Mouse (Mus musculus) olfactory bulb, adult 2 months (tissue): ENCODE results near the gene Abca4. TPM values are rescaled to one million over a fixed set of nuclear protein-coding genes. Genes with fewer than 3 reads are reported as not detected.

Experiments used
- H3K27ac ChIP-seq: fragments of 200-500 bp; 2 replicates; pipeline ENCODE4 v1.5.1; 2012; ENCODE audit warnings: low read depth, low read length; ENCODE audit not compliant: insufficient read depth
- H3K4me1 ChIP-seq: fragments of 200-500 bp; 2 replicates; pipeline ENCODE4 v1.6.1; 2012; ENCODE audit warnings: low read length; ENCODE audit not compliant: control insufficient read depth, insufficient read depth
- H3K4me3 ChIP-seq: fragments of 200-500 bp; 2 replicates; pipeline ENCODE4 v1.5.1; 2012; ENCODE audit warnings: mild to moderate bottlenecking, low read depth, low read length, moderate library complexity; ENCODE audit not compliant: insufficient read depth
- CTCF ChIP-seq: fragments of 200-500 bp; IDR thresholded peaks from 2 replicates; pipeline ENCODE4 v1.5.1; 2012; ENCODE audit warnings: low read depth, mild to moderate bottlenecking, low read length, moderate library complexity; ENCODE audit not compliant: insufficient read depth
- POLR2A ChIP-seq: fragments of 200-500 bp; IDR thresholded peaks from 2 replicates; pipeline ENCODE4 v1.6.1; 2012; ENCODE audit warnings: mild to moderate bottlenecking, low read depth, low read length, moderate library complexity; ENCODE audit not compliant: insufficient read depth
- WGBS: fragments of 180-500 bp; shearing (Covaris S2); methylation state at CpG from one replicate; pipeline ENCODE4 v1.1.7; 2018; 5-methylcytosine and 5-hydroxymethylcytosine counted together
- polyA plus RNA-seq: library from polyadenylated mRNA; stranded (reverse); fragments of >200 nt; gene quantifications from 2 replicates; pipeline ENCODE4 v1.2.4, GENCODE M21; 2012; ENCODE audit warnings: low replicate concordance; ENCODE audit not compliant: missing spikeins, insufficient read depth, insufficient read length

The Abca4 gene
- polyA plus RNA-seq, 1 experiment: not detected

GRCm38 (mm10) chr3:122198966-122199381, 154.7 kb downstream of the Abca4 start:
- H3K4me1 ChIP-seq: no peaks in the 10 kb centered on the region
- no peak for TF ChIP-seq CTCF
- TF ChIP-seq POLR2A: no peak
- WGBS: 51% methylated on average over 8 of the region's 8 CpGs
- no peak overlapping the region for H3K27ac ChIP-seq
- no peak overlapping the region for H3K4me3 ChIP-seq

DNA sequence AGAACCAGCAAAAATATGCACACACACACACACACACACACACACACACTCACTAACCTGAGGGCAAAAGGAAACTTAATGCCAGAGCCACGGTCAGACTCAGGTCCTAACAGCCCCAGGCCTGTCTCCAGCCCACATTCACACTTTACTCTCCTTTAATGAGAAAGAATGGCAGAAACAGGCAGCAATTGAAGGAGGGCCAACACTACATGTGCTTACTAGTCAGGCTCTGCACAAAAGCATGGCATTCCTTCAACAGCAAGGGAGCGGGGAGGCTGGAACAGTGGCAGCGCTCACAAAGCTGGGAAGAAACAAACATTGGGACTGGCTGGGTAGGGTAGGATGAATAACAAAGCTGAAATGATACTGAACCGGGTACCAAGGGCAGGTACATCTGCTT, 155.4 kb downstream of the Abca4 start:
- Histone ChIP-seq H3K4me1 (no peaks in the 10 kb centered on the region), H3K4me3 (no peak overlapping the region), H3K27ac (no peak overlapping the region)
- TF ChIP-seq POLR2A (no peak), CTCF (no peak)
- 77% methylated on average over 4 of the region's 4 CpGs for WGBS

- TF ChIP-seq POLR2A (no peak), CTCF (no peak)
- Histone ChIP-seq H3K27ac (no peak overlapping the region), H3K4me1 (no peaks in the 10 kb centered on the region), H3K4me3 (no peak overlapping the region)
- WGBS: 66% methylated on average over 5 of the region's 5 CpGs
Observed at GRCm38 (mm10) chr3:122200017-122200416, 155.8 kb downstream of the Abca4 start.

- no peak overlapping the region for H3K4me3 ChIP-seq
- no peaks in the 10 kb centered on the region for H3K4me1 ChIP-seq
- WGBS: 56% methylated on average over 5 of the region's 5 CpGs
- no peak for TF ChIP-seq POLR2A
- no peak for TF ChIP-seq CTCF
- no peak overlapping the region for H3K27ac ChIP-seq
Observed at GRCm38 (mm10) chr3:122200447-122200846, 156.2 kb downstream of the Abca4 start.

- Histone ChIP-seq H3K27ac (no peak overlapping the region), H3K4me3 (no peak overlapping the region), H3K4me1 (no peaks in the 10 kb centered on the region)
- 63% methylated on average over 5 of the region's 5 CpGs for WGBS
- TF ChIP-seq POLR2A (no peak), CTCF (no peak)
Observed at GRCm38 (mm10) chr3:122202307-122202732, 158.1 kb downstream of the Abca4 start.

- H3K4me1 ChIP-seq: no peaks in the 10 kb centered on the region
- 90% methylated on average over 9 of the region's 9 CpGs for WGBS
- no peak overlapping the region for H3K27ac ChIP-seq
- H3K4me3 ChIP-seq: no peak overlapping the region
- no peak for TF ChIP-seq POLR2A
- no peak for TF ChIP-seq CTCF
Observed at GRCm38 (mm10) chr3:122203675-122204329, 159.6 kb downstream of the Abca4 start.

DNA sequence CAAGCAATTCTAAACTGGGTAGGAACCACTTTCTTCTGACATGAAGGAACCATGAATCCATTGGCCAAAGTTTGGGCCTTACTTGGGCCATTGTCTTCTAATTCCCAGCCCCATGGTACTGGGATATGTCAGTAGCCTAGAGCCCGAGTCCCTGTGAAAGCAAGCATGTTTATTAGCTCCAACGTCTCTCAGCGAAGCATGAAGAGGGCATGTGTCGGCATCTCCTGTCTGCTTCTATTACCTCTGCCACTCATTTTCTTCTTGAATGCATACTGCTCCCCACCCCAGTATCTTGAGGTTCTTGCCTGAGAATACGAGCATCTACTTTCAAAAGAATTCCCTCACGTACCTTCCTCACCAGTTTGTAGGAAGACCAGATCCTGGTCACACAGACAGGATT, 161.5 kb downstream of the Abca4 start:
- no peak for TF ChIP-seq POLR2A
- TF ChIP-seq CTCF: no peak
- no peak overlapping the region for H3K27ac ChIP-seq
- WGBS: 87% methylated on average over 6 of the region's 6 CpGs

DNA sequence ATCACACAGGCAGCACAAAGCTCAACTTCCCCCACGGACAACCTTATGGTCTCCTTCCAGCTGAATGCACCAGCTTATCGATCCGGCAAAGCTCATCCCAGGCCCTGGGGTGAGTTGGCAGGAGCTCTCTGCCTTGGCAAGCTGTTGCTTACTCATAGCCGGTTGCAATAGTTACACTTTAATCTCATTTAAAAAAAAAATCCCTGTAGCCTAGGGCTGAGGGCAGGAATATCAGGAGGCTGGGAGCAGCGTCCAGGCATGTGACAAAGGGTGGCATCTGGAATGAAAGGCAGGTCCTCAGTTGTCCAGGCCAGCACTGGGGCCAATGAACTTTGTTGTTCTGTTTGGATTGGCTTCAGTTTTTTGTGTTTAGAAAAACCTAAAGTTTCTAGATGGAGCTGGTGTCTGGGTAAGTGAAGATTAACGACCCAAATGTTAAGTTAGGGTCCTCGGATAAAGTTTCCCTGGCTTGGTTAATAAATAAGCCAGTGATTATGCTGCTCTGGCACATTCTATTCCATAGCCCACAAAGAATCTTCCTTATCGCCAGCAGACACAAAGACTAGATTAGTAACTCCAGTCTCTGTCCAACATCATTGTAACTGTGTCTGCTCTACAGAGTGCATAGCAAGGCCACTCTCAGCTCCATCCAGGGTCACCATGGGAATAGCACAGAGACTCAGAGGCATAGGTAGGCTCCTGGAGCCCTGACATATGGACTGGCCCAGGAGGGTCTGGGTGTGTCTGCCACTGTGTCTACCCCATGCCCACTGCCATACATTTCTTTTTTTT, 162.2 kb downstream of the Abca4 start:
- no peaks in the 10 kb centered on the region for H3K4me1 ChIP-seq
- no peak overlapping the region for H3K4me3 ChIP-seq
- no peak for TF ChIP-seq CTCF
- no peak for TF ChIP-seq POLR2A
- H3K27ac ChIP-seq: no peak overlapping the region
- 36% methylated on average over 8 of the region's 8 CpGs for WGBS

More for the DNA sequence above, 161.5 kb downstream of the Abca4 start:
- no peak overlapping the region for H3K4me3 ChIP-seq
- H3K4me1 ChIP-seq: no peaks in the 10 kb centered on the region

GRCm38 (mm10) chr3:122207766-122208165, 163.5 kb downstream of the Abca4 start:
- 90% methylated on average over 6 of the region's 6 CpGs for WGBS
- H3K27ac ChIP-seq: no peak overlapping the region
- TF ChIP-seq POLR2A (no peak), CTCF (no peak)
- H3K4me1 ChIP-seq: no peaks in the 10 kb centered on the region
- no peak overlapping the region for H3K4me3 ChIP-seq
